Mouse (Mus musculus): Measurements from ENCODE around the gene Ddi2.

GRCm38 (mm10) chr4:141658846-141659484, 64.3 kb downstream of the Ddi2 start:
- TF ChIP-seq EP300 (IDR thresholded peaks at IDR 0.05; ENCODE audit: low read depth) (no peak), CTCF (IDR thresholded peaks at IDR 0.05; ENCODE audit: low read depth) (no peak)

Measured in liver, postnatal 0 days (tissue).